Mouse (Mus musculus) spleen, postnatal 10 days (tissue): ENCODE data around the gene Ninj1.

Experiments
- DNase-seq, 2 experiments: peaks; one replicate each; pipeline ENCODE4 v3.0.0; 2021 to 2022; ENCODE audit warnings: low spot score in 2 of 2

Gene Ninj1

DNA sequence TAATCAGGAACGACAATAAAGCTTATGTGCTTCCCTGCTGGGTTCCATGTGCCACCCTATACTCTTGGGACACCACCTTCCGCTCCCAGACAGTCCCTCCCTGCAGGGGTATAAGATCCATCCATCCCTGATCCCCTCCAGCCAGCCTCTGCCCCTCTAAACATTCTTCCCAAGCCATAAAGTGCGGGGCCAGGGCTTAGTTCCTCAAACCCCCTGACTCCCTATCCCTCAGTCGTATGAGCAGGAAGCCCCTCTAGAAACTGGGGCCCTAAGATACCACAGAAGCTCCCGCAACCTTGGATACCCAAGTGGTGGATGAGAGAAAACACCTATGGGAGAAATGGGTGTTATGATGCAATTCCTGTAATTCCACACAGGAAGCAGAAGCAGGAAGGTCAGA is 8.9 kb downstream of the Ninj1 start:
- DNase-seq, result no peak

GRCm38 (mm10) chr13:49196766-49197165 is 9.5 kb downstream of the Ninj1 start:
- DNase-seq, result peak in 1 of 2 experiments; percentile 48

- no peak for DNase-seq
These were observed 11.4 kb downstream of the Ninj1 start for GRCm38 (mm10) chr13:49198734-49199133.

- no peak for DNase-seq
These were observed 12.6 kb downstream of the Ninj1 start for GRCm38 (mm10) chr13:49199891-49200290.

DNA sequence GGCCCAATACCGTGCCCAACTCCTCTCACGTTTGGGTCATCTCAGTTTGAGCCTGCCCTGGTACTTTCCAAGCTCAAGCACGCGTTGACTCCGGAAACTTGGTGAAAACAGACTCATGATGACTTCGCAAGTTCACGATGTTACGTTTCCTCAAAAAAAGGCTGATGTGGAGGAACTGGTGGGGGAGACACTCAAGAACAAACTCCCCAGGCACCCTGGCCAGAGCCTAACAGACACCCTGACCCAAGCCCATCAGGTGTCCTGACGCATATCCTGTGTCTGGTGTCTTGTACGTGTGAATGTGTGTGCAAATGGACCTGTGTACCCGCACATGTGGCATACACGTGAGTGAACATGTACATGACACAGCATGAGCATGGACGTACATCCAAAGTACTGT is 13.4 kb downstream of the Ninj1 start:
- DNase-seq, result no peak

- DNase-seq, result no peak
These were observed 15.3 kb downstream of the Ninj1 start for GRCm38 (mm10) chr13:49202556-49202955.

GRCm38 (mm10) chr13:49205381-49205998 is 18.2 kb downstream of the Ninj1 start:
- DNase-seq, result peak; percentile 71 to 85

- DNase-seq, result no peak
These were observed 19.1 kb downstream of the Ninj1 start for GRCm38 (mm10) chr13:49206341-49206740.

DNA sequence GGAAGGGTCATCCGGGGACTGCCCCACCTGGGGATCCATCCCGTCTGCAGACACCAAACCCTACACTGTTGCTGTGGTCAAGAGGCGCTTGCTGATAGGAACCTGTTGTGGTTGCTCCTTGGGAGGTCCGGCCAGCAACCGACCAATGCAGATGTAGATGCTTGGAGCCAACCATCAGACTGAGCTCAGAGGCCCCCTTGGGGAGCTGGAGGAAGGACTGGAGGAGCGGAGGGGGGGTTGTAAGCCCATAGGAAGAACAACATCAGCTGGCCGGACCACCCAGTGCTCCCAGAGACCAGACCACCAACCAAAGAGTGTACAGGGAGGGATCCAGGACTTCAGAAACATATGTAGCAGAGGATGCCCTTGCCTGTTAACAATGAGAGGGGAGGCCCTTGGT is 22.0 kb downstream of the Ninj1 start:
- no peak for DNase-seq

- DNase-seq, result no peak
These were observed 25.6 kb downstream of the Ninj1 start for GRCm38 (mm10) chr13:49212711-49213500.

GRCm38 (mm10) chr13:49213531-49213932 is 26.2 kb downstream of the Ninj1 start:
- peak in 1 of 2 experiments; percentile 33 for DNase-seq

GRCm38 (mm10) chr13:49214454-49214853 is 27.2 kb downstream of the Ninj1 start:
- DNase-seq, result no peak

DNA sequence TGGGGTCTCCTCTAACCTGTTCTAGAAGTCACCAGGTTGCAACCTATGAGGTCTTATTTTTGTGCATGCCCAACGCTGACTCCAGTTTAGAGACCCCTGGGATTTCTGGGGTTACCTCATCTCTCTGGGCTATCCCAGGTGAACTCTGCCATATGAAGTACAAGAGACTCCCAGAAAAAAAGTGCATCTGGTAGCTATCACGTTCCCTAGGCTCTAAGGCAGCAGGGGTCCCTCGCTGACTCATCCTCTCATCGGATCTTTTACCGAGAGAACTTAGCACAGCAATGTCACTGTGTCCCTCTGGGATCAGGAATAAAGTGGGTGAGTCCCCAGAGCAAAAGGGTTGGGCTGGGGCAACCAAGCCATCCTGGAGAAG is 27.8 kb downstream of the Ninj1 start:
- no peak for DNase-seq

GRCm38 (mm10) chr13:49215504-49216219 is 28.4 kb downstream of the Ninj1 start, which contains the start of gene Card19:
Gene Card19 (minus strand): TSS chr13:49216037.
- DNase-seq, result peak; percentile 90 to 98

DNA sequence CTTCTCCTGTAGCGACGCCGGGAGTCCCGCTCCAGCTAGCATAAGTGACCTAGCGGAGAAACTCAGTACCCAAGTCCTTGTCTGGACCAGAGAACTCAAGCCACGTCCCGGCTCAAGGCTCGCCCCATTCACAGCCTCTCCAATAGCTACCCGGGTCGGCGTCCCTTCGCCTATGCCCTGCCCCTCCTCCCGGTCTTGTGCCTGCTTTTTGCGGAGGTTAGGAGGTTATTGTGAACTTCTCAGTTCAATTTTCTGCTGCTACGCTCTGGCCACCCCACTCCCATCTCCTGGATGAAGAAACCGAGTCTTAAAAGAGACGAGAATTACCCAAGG is 28.9 kb downstream of the Ninj1 start:
- DNase-seq, result no peak

- DNase-seq, result no peak
These were observed 29.7 kb downstream of the Ninj1 start for GRCm38 (mm10) chr13:49216808-49217561.

GRCm38 (mm10) chr13:49218651-49219050 is 31.4 kb downstream of the Ninj1 start:
- DNase-seq, result no peak

DNA sequence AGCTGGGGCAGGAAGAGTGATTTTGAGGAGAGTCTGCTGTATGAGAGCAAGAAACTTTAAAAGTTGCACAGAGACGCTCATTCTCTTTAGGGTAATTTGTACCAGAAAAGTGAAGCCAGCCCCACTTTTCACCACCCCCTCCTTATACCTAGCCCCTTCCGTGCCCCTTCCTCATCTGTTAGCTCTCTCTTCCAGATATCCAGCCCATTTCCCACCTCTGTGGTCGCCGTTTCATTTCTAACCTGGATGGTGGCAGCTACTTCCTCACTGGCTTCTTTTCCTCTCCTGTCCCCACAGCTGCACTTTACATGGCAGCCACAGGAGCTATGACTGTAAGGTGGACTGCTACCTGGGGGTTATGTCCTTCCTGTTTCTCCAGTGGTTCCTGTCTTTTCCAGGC is 32.1 kb downstream of the Ninj1 start:
- no peak for DNase-seq

DNA sequence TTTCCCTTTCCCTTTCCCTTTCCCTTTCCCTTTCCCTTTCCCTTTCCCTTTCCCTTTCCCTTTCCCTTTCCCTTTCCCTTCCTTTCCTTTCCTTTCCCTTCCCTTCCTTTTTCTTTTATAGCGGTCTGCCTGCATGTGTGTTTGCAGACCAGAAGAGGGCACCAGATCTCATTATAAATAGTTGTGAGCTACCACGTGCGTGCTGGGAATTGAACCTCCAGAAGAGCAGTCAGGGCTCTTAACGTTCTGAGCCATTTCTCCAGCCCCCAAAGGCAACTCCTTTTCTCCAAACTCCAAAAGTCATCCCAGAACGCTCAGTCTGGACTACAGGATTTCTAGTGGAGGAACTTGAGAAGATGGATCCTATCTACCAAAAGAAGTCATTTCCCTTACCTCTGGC is 33.6 kb downstream of the Ninj1 start:
- DNase-seq, result no peak

GRCm38 (mm10) chr13:49224314-49224713 is 37.0 kb downstream of the Ninj1 start:
- DNase-seq, result no peak

DNA sequence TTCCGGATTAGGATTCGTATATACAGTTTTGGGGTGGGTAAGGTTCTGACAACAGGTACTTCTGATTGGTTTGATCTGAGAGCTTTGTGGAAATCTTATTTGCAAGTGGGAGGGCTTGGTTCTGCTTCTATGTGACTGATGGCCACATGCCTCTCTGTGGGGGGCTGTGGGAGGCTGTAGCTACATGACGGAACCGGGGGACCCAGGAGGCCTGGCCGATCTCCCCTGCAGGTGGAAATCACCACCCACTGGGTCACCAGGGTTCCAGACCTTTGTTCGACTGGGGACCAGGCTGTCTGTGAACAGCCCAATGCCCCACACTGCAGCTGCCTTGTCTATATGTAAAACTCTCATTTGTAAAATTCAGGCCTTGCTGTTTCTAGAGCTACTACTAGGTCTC is 37.4 kb downstream of the Ninj1 start:
- no peak for DNase-seq

DNA sequence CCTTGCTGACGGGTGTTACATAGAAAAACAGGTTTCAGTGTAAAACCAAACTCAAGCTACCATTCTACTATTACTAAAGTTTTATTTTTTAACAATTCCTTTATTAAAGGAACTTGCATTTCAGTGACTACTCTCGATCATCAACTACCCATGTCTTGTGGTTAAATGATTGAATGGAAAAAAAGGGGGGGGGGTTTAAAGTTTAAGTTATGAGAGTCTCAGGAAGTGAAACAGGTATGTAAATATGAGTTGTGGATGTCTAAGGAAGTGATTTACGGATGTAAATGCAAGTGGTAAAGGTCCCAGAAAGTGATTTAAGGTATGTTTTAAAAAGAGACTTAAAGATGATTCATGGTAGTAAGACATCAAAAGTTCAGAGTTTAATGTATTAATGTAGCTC is 37.9 kb downstream of the Ninj1 start:
- DNase-seq, result no peak
